Mouse (Mus musculus): ENCODE results near the gene Amn.

Amn gene

DNA sequence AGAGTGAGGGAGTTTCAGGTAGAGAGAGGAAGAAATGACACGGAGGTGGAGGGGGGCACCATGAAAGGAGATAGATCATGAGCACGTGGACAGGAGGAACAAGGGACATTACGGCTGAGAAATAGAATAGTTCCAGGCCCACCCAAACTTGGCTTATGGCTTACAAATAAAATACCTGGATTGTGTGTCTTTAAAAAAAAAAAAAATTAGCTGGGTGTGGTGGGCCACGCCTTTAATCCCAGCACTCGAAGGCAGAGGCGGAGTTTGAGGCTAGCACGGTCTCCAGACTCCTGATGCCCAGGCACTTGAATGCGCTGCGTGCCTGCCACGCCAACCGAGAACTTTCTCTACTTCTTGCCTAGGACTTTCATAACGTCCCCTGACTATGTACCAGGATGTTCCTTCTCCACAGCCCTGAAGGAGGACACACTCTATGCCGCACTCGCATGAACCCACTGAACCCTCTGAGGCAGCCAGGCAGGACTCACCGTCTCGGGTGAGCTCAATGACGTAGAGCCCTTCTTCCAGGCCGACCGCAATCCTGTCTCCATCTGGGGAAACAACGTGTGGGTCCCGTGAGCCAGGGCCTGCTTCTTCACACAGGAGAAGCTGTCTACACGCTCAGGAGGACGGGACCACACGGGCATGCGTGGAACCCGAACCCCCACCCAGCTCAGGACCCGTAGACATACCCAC, 30.6 kb downstream of the Amn start:
- ChIA-PET POLR2A (interaction anchor here (0.5 to 2.5 kb wide), 12 partner anchors 9 to 448 kb away, joined by 3 to 10 read pairs (median 4); partner anchors contain the start of gene Eif5 (in 2 of the 4)), CTCF (interaction anchor here in 2 of 4 experiments (0.6 to 1.3 kb wide), 6 partner anchors 16 to 293 kb away, joined by 3 to 8 read pairs (median 5); no protein-coding TSS in a partner anchor)

DNA sequence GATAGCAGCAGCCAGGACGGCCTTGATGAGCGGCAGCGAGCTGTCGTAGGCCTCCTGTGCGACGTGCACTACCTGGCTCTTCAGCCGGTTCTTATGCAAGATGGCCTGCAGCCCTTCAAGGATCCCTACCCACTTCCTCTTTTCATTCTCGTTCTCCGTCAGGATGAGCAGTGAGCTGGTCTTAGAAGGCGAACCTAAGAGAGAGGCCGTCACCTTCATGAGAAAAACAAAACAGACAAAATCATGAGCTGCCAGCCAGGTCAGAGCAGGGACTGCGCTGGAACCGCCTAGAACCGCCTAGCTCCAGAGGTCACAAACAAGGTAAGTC, 31.1 kb downstream of the Amn start:
- CTCF ChIA-PET, result interaction anchor here in 2 of 4 experiments (0.6 to 1.3 kb wide), 7 partner anchors 16 to 294 kb away, joined by 3 to 8 read pairs (median 5); no protein-coding TSS in a partner anchor
- POLR2A ChIA-PET, result interaction anchor here (0.5 to 2.5 kb wide), 13 partner anchors 8 to 448 kb away, joined by 3 to 10 read pairs (median 3); partner anchors contain the start of gene Eif5 (in 2 of the 4)

DNA sequence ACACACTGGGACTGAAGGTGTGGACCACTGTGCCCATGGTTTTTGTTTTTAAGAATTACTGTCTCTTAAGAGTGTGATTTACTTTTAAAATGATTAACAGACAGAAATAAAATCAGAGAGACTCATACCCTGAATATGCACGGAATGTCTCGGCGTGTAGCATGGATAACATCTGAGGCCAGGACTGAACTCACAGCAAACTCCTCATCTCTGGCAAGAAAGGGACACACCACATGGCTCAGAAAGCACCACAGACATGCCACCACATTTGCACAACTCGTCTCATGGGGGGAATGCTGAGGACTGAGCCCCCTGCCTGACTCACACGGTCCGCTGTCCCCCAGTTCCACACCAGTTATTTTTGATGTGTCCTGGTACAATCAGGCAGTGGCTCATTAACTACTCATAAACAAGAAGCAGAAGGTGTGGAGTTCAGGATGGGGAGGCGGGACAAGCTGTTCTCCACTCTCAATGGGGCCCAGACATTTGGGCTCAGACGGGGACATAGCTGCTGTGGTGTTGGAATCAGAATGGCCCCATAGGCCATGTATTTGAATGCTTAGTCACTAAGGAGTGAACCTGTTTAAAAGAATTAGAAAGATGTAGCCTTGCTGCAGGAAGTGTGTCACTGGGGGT, 32.9 kb downstream of the Amn start:
- CTCF ChIA-PET, result interaction anchor here in 2 of 4 experiments (0.6 to 0.8 kb wide), 2 partner anchors 12 to 58 kb away, joined by 3 to 9 read pairs; no protein-coding TSS in a partner anchor
- POLR2A ChIA-PET, result interaction anchor here in 3 of 4 experiments (0.6 to 2.5 kb wide), 3 partner anchors 14 to 32 kb away, joined by 4 to 10 read pairs (median 5); no protein-coding TSS in a partner anchor

DNA sequence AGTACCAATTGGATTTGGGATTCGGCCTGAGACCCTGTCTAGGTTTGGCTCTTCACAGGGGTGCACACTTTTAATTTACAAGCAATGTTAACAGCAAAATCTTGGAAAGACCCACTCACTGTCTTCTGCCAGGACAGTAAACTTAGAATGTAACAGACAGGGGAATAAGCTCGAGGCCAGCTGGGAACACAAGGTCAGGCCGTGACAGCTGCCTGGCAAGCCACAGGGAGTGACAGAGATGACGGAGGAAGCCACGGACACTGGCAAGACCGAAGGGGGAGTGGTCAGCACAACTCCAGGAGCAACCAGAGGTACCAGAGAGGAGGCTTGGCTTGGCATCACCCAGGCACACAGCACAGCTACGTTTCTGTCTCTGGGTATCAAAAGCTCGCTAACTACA, 35.9 kb downstream of the Amn start:
- POLR2A ChIA-PET, result interaction anchor here in 1 of 4 experiments (0.5 to 0.8 kb wide), 2 partner anchors 23 to 285 kb away, joined by 3 to 4 read pairs; no protein-coding TSS in a partner anchor
- CTCF ChIA-PET, result no interaction called here

DNA sequence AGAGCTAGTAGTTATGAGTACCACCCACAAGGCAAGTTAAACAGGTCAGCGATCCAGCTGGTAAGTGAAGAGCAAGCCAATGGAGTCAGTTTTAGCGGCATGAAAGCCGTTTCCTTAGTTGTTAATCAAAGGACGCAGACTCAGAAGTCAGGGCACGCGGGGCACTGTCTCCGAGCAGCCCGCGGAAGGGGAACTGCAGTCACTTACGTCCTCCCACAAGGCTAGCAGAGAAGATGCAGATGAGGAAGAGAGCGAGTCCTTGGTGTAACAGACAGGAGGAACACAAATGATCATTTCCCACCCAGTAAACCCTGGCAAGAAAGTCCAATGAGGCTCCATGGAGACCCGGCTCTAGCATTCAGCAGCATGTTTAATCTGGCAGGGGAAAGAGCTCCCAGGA, 38.4 kb downstream of the Amn start:
- POLR2A ChIA-PET, result interaction anchor here in 2 of 4 experiments (0.9 to 1.5 kb wide), 4 partner anchors 9 to 231 kb away, joined by 3 to 4 read pairs (median 3); no protein-coding TSS in a partner anchor
- CTCF ChIA-PET, result interaction anchor here in 2 of 4 experiments (0.7 to 1.6 kb wide), 4 partner anchors 11 to 116 kb away, joined by 3 to 6 read pairs (median 4); no protein-coding TSS in a partner anchor

DNA sequence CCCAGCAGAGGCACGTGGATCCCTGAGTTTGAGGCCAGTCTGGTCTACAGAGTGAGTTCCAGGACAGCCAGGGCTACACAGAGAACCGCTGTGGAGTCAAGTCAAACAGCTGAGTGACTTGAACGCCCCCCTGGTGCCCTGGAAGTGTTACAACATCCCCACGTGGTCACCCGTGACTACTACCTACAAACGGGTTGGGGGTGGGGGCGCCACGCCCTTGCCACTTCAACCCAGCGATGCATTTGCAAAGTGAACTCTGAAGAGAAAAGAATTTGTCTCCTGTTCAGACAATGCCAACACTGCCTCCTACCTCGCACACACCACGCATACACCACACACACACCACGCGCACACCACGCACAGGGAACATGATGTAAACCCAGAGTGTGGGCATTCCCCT, 39.0 kb downstream of the Amn start:
- ChIA-PET CTCF (interaction anchor here in 2 of 4 experiments (1.0 to 1.7 kb wide), 5 partner anchors 10 to 116 kb away, joined by 3 to 6 read pairs (median 4); no protein-coding TSS in a partner anchor), POLR2A (interaction anchor here in 2 of 4 experiments (0.9 to 1.5 kb wide), 5 partner anchors 8 to 231 kb away, joined by 3 to 4 read pairs (median 3); no protein-coding TSS in a partner anchor)

DNA sequence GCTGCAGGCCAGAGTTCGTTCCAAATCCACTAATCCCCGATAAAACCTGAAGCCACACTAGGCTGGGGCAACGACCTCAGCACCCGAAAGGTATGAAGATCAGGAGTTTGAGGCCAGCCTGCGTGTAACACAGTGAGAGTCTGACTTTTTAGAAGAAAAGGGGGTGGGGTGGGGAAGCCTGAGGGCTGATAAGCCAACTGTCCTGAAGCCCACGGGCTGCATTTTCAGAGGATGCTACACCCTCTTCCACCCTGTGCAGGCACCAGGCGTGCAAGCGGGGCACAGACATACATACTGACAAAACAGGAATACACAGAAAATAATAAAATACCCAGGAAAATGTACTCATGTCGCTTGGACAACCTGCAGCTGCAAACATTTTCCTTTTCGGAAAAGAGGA, 40.9 kb downstream of the Amn start:
- POLR2A ChIA-PET, result interaction anchor here in 1 of 4 experiments (0.8 kb wide), 1 partner anchor 40 kb away, joined by 3 read pairs; no protein-coding TSS in a partner anchor
- CTCF ChIA-PET, result interaction anchor here in 2 of 4 experiments (0.6 to 1.7 kb wide), 2 partner anchors 8 to 168 kb away, joined by 3 to 4 read pairs; no protein-coding TSS in a partner anchor

DNA sequence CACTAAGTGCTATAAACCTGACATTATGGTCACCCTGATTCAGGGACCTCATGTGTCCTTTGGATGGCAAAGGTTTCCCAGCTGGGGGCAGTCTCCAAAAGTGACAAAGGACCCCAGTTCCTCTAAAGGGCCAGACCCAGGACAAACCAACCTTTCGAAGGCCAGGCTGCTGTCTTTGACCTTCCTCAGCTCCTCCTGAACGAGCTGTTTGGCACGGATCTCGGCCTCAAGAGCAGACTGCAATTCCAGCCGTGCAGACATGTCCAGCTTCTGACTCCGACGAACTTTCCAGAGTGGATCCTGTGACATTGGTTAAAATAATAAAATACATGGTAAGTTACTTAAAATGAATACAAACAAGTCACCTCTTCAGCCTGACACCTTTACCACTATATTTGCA, 43.4 kb downstream of the Amn start:
- CTCF ChIA-PET, result no interaction called here
- POLR2A ChIA-PET, result no interaction called here

DNA sequence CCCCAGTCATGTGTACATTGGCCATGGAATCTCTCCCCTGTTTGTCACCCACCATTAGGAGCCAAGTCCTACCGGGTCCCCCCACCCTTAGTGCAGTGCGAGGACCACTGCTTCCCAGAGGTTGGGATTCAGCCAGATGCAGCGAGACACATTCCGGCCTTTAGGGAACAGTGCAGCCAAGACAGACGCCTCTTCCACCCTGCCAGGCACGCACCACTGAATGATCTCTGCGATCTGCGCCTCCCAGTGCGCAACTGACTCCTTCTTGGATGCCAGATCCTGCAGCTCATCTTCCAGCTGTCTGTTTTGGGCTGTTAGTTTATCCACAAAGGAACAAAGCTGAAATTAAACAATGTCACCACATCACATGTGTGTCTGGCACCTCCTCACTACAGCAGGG, 46.8 kb downstream of the Amn start:
- POLR2A ChIA-PET, result interaction anchor here in 2 of 4 experiments (0.6 to 2.4 kb wide), 2 partner anchors 15 to 117 kb away, joined by 4 to 10 read pairs; no protein-coding TSS in a partner anchor
- CTCF ChIA-PET, result interaction anchor here in 1 of 4 experiments (1.0 kb wide), 1 partner anchor 16 kb away, joined by 8 read pairs; no protein-coding TSS in a partner anchor

DNA sequence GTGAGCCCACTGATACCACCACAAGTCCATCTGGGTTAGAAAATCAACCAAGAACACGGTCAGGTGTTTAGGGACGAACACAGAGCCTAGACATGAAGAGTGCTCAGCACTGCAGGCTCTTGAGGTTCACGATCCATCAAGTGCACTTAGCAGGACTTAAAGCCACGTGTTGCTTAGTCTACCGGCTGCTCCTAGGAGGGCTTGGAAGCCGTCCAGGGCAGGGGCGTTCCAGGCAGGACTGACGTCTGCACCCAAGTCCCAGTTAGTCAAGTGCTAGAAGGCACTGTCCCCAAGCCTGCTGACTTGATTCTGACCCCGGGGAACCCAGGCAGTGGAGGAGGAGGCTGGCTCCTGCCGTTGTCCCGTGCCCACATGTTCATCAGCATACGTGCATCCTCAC, 49.7 kb downstream of the Amn start:
- POLR2A ChIA-PET, result interaction anchor here in 2 of 4 experiments (0.5 to 2.2 kb wide), 5 partner anchors 10 to 280 kb away, joined by 3 to 5 read pairs (median 4); no protein-coding TSS in a partner anchor

DNA sequence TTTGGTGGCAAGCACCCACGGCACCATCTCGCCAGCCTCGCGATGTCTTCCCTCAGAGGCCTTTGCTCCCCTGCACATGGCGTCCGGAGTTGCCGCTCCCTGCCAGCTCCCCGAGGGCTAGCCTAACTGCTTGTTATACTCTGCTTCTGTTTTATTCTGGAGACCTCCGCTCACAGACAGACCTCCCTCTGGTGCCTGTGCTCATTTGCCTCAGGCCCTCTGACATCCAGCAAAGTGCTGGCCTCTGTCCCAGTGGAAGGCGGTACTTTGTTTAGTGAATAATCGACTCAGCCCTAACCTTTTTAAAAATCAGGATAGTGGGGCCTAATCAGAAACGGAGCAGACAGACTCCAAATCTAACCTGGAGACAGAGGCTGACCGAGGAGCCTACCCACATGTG, 50.9 kb downstream of the Amn start:
- ChIA-PET CTCF (no interaction called here), POLR2A (interaction anchor here in 2 of 4 experiments (0.5 to 1.5 kb wide), 2 partner anchors 13 to 285 kb away, joined by 3 read pairs; no protein-coding TSS in a partner anchor)

More for the DNA sequence above, 49.7 kb downstream of the Amn start:
- CTCF ChIA-PET, result interaction anchor here in 3 of 4 experiments (0.5 to 1.6 kb wide), 5 partner anchors 10 to 268 kb away, joined by 3 to 6 read pairs (median 4); no protein-coding TSS in a partner anchor

DNA sequence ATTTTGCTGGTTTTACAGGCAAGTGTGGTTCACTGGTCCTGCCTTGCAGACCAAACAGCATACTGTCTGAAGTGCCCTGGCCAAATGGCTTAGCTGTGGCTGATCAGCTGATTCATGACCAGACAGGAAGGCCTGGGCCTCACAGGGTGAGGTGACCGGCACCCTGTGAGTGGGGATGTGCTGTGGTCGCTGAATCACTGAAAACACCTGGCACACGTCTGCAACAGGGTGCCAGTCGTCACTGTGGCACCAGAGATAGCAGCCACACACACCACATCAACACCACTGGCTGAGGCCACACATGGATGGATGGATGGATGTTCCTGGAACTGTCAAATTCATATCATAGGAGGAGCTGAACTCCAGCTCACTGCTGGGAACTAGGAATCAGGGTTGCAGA, 52.5 kb downstream of the Amn start:
- ChIA-PET CTCF (interaction anchor here in 1 of 4 experiments (1.1 kb wide), 2 partner anchors 21 to 24 kb away, joined by 3 read pairs; no protein-coding TSS in a partner anchor), POLR2A (interaction anchor here in 2 of 4 experiments (0.5 to 1.4 kb wide), 8 partner anchors 12 to 289 kb away, joined by 3 to 5 read pairs (median 3); partner anchors contain the start of gene Eif5 (in 1 of the 2))

DNA sequence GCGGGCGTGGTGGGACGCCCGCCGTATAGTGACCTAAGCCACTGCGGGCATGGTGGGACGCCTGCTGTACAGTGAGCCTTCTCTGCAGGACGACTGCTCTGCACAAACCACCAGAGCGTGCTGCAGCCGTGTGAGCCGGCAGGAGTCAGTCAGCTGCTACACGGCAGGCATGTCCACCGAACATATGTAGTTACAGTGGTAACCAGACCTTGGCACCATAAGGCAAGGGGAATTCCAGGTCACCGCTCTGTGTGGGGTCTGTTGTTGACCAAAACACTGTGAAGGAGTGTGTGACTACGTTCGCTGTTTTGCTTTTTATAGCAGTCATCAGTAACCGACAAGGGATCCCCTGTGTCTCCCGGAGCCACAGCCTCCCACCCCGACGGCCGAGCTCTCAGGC, 53.6 kb downstream of the Amn start:
- POLR2A ChIA-PET, result interaction anchor here in 2 of 4 experiments (0.6 to 1.3 kb wide), 3 partner anchors 10 to 15 kb away, joined by 3 to 4 read pairs (median 3); no protein-coding TSS in a partner anchor
- CTCF ChIA-PET, result no interaction called here

DNA sequence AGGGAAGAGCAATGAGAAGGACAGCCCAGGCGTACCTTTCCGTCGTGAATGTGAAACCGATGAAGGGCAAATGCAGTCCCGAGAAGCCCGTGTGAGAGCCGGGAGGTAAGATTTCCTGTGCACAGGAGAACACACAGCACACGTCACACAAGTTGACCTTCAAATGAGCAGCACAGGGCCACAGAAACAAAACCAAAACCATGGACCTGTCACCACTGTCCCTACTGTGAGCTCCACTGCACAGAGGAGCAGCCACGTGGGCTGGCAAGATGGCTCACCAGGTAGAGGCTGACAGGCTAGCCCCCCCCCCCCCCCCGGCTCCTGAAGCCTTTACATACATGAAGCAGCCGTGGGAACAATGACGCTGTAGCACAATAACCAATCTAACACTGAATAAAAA, 54.1 kb downstream of the Amn start:
- POLR2A ChIA-PET, result interaction anchor here in 2 of 4 experiments (0.6 to 1.3 kb wide), 3 partner anchors 10 to 21 kb away, joined by 3 to 4 read pairs (median 4); no protein-coding TSS in a partner anchor
- CTCF ChIA-PET, result no interaction called here

DNA sequence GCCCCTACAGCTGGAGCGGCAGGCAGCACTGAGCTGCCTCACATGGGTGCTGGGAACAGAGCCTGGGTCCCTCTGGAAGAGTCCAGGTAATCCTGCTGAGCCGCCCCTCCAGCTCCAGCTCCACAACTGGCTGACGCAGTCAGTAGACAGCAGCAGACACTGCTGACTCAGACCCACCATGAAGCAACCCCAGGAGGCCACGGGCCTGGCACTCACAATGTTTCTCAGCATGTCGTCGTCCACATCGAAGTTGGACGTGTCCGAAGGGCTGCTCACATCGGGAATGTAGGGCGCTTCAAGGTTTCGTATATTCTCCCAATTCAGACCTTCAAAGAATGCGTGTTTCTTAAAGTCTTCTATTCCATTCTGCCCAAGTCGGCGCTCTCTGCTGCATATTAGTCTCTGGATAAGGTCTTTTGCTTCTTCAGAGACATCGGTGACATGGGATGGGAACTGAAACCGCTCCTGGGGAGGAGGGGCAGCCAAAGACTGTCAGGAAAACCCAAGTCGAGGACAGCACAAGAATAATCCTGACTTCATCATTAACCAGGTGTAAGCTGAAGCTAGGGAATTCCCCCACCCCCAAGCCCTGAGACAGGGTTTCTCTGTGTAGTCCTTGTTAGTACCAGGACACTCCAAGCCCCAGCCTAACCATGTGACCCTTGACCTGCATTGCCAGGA, 55.0 kb downstream of the Amn start:
- ChIA-PET CTCF (no interaction called here), POLR2A (interaction anchor here in 2 of 4 experiments (0.6 to 1.3 kb wide), 2 partner anchors 17 to 22 kb away, joined by 4 read pairs; no protein-coding TSS in a partner anchor)
